Mouse (Mus musculus) liver, adult 2 months (tissue): ENCODE measurements at regions not wholly inside any gene's neighbourhood (a gene's known extent, or its start where the extent isn't known, plus 50 kb on each side); places are given as distances from the start of the nearest gene placed in this dataset.

Source experiments
- CTCF ChIP-seq: fragments of 200-500 bp; IDR thresholded peaks from 2 replicates; pipeline ENCODE4 v1.5.1; 2011; ENCODE audit warnings: low read depth, low read length, control low read depth
- POLR2A ChIP-seq: fragments of 200-500 bp; IDR thresholded peaks from 2 replicates; pipeline ENCODE4 v1.6.1; 2011; ENCODE audit warnings: low read length, control low read depth; ENCODE audit not compliant: insufficient read depth; ENCODE audit errors: extremely low read depth

GRCm38 (mm10) chr16:76725271-76725670 is 288.2 kb upstream of the Usp25 start:
- TF ChIP-seq POLR2A (no peak), CTCF (no peak)
